30 mouse cellular contexts compared by ENCODE assay signal in the genomic region with DNA sequence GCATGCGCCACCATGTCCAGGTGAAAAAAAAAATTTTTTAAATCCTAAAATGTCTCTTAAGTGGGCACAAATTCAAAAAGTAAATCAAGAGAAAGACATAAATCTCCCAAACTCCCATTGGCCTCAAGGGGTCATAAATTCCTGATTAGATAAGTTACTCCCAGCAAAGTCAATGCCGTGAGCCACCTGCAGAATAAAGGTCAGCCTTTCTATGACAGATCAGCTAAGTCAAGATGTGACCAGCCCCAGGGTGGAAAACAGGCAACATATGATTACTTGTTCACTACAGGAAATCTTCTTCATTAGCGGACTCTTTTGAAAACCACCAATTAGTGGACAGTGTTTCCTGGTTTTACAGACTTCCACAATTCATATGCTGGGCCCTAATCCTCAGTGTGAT.
"Had no signal": no experiment of that assay in that cellular context is flagged by ENCODE, and none has a peak within 500 bp of the region (broad histone marks: within the 10 kb centered on the region; RNA-seq: fewer than 3 reads in every experiment).

No protein-coding gene starts in this region.

- H3K9me3 ChIP-seq: embryonic facial prominence, embryonic 10.5 days; embryonic facial prominence, embryonic 12.5 days; embryonic facial prominence, embryonic 13.5 days; embryonic facial prominence, embryonic 15.5 days; forebrain, embryonic 10.5 days; forebrain, embryonic 12.5 days; forebrain, embryonic 13.5 days; forebrain, embryonic 15.5 days had no signal

- ATAC-seq: forebrain, embryonic 13.5 days; forebrain, embryonic 14.5 days; forebrain, embryonic 15.5 days; forebrain, embryonic 16.5 days; forebrain, postnatal 0 days had no signal

- DNase-seq: cerebellum, adult 18-20 months; cerebellum, adult 2 months; cerebellum, adult 8-10 months; cerebellum, adult 9-10 months; cerebellum, adult 9-11 months; cerebellum, postnatal 10 days; cerebellum, postnatal 14 days; cerebellum, postnatal 25 days; cerebellum, postnatal 36 days; embryo, embryonic 11 days; forebrain, postnatal 0 days; gastrocnemius, adult 2 months; gastrocnemius, postnatal 10 days; gastrocnemius, postnatal 14 days; gastrocnemius, postnatal 25 days; gastrocnemius, postnatal 36 days; heart, adult 11 months; heart, adult 18-20 months; heart, adult 2 months had no signal

- H3K4me3 ChIP-seq: embryonic facial prominence, embryonic 10.5 days; embryonic facial prominence, embryonic 12.5 days; embryonic facial prominence, embryonic 13.5 days; embryonic facial prominence, embryonic 15.5 days; erythroblast, embryonic 14.5 days; forebrain, embryonic 10.5 days; forebrain, embryonic 12.5 days; forebrain, embryonic 13.5 days; forebrain, embryonic 15.5 days; gastrocnemius, adult 2 months; heart, adult 2 months had no signal

- H3K4me2 ChIP-seq: embryonic facial prominence, embryonic 12.5 days; embryonic facial prominence, embryonic 13.5 days; embryonic facial prominence, embryonic 15.5 days; forebrain, embryonic 12.5 days; forebrain, embryonic 13.5 days; forebrain, embryonic 15.5 days had no signal

- H3K36me3 ChIP-seq: embryonic facial prominence, embryonic 10.5 days; embryonic facial prominence, embryonic 12.5 days; embryonic facial prominence, embryonic 13.5 days; embryonic facial prominence, embryonic 15.5 days; forebrain, embryonic 10.5 days; forebrain, embryonic 12.5 days; forebrain, embryonic 15.5 days had no signal

- H3K27ac ChIP-seq: embryonic facial prominence, embryonic 10.5 days; embryonic facial prominence, embryonic 12.5 days; embryonic facial prominence, embryonic 13.5 days; embryonic facial prominence, embryonic 15.5 days; forebrain, embryonic 10.5 days; forebrain, embryonic 12.5 days; forebrain, embryonic 13.5 days; forebrain, embryonic 15.5 days; gastrocnemius, adult 2 months; heart, adult 2 months had no signal

- H3K27me3 ChIP-seq: embryonic facial prominence, embryonic 12.5 days; embryonic facial prominence, embryonic 13.5 days; embryonic facial prominence, embryonic 15.5 days; forebrain, embryonic 12.5 days; forebrain, embryonic 13.5 days; forebrain, embryonic 15.5 days had no signal

- H3K4me1 ChIP-seq: embryonic facial prominence, embryonic 10.5 days; embryonic facial prominence, embryonic 12.5 days; embryonic facial prominence, embryonic 13.5 days; embryonic facial prominence, embryonic 15.5 days; forebrain, embryonic 10.5 days; forebrain, embryonic 12.5 days; forebrain, embryonic 13.5 days had no signal

- H3K9ac ChIP-seq: embryonic facial prominence, embryonic 12.5 days; embryonic facial prominence, embryonic 13.5 days; embryonic facial prominence, embryonic 15.5 days; forebrain, embryonic 12.5 days; forebrain, embryonic 13.5 days; forebrain, embryonic 15.5 days; forebrain, postnatal 0 days had no signal
